Mouse (Mus musculus) layer of hippocampus, adult 9-10 months (tissue): ENCODE data around the gene Galnt10.
"Not testable (repeated sequence)": the region's sequence is repeated elsewhere in the genome, so short reads cannot be mapped to it uniquely, and the experiment has no call there.

Source experiments
- DNase-seq: peaks from one replicate; pipeline ENCODE4 v3.0.0; 2022; ENCODE audit warnings: low spot score

The Galnt10 gene

GRCm38 (mm10) chr11:57790866-57791535, 145.8 kb downstream of the Galnt10 start:
- DNase-seq = no peak

- no peak for DNase-seq
These were observed 149.8 kb downstream of the Galnt10 start for GRCm38 (mm10) chr11:57795086-57795485.

GRCm38 (mm10) chr11:57797828-57798227, 152.6 kb downstream of the Galnt10 start:
- DNase-seq = no peak

- DNase-seq = no peak
These were observed 154.2 kb downstream of the Galnt10 start for GRCm38 (mm10) chr11:57799456-57799855.

- no peak for DNase-seq
These were observed 155.2 kb downstream of the Galnt10 start for GRCm38 (mm10) chr11:57800266-57800951.

- DNase-seq = peak; percentile 94
These were observed 155.9 kb downstream of the Galnt10 start, which contains the start of gene Sap30l for GRCm38 (mm10) chr11:57800971-57801765. Sap30l (plus strand) TSS chr11:57801637.

- no peak for DNase-seq
These were observed 156.7 kb downstream of the Galnt10 start for GRCm38 (mm10) chr11:57801766-57802510.

- DNase-seq = no peak
These were observed 157.2 kb downstream of the Galnt10 start for GRCm38 (mm10) chr11:57802511-57802870.

GRCm38 (mm10) chr11:57805047-57805446, 159.8 kb downstream of the Galnt10 start:
- no peak for DNase-seq

- DNase-seq = no peak
These were observed 163.9 kb downstream of the Galnt10 start for GRCm38 (mm10) chr11:57809017-57809731.

GRCm38 (mm10) chr11:57809732-57810098, 164.5 kb downstream of the Galnt10 start:
- DNase-seq = no peak

GRCm38 (mm10) chr11:57811006-57811405, 165.8 kb downstream of the Galnt10 start:
- no peak for DNase-seq

GRCm38 (mm10) chr11:57812212-57812611, 167.0 kb downstream of the Galnt10 start:
- DNase-seq = no peak

- DNase-seq = no peak
These were observed 168.4 kb downstream of the Galnt10 start for GRCm38 (mm10) chr11:57813641-57814040.

- DNase-seq = no peak
These were observed 172.9 kb downstream of the Galnt10 start for GRCm38 (mm10) chr11:57818189-57818588.

GRCm38 (mm10) chr11:57819999-57820581, 174.8 kb downstream of the Galnt10 start:
- peak; percentile 42 for DNase-seq

- not testable (repeated sequence) for DNase-seq
These were observed 177.9 kb downstream of the Galnt10 start for GRCm38 (mm10) chr11:57823159-57823558.

GRCm38 (mm10) chr11:57823714-57824113, 178.5 kb downstream of the Galnt10 start:
- no peak for DNase-seq

GRCm38 (mm10) chr11:57825234-57825633, 180.0 kb downstream of the Galnt10 start:
- DNase-seq = not testable (repeated sequence)

- no peak for DNase-seq
These were observed 182.0 kb downstream of the Galnt10 start for GRCm38 (mm10) chr11:57827048-57827914.
